Mouse (Mus musculus): ENCODE measurements at regions not wholly inside any gene's neighbourhood (a gene's known extent, or its start where the extent isn't known, plus 50 kb on each side); places are given as distances from the start of the nearest gene placed in this dataset.
A peak's percentile ranks its signal among the peaks of the same experiment; 100 is the strongest.
"Not testable (repeated sequence)": the region's sequence is repeated elsewhere in the genome, so short reads cannot be mapped to it uniquely, and the experiment has no call there.

DNA sequence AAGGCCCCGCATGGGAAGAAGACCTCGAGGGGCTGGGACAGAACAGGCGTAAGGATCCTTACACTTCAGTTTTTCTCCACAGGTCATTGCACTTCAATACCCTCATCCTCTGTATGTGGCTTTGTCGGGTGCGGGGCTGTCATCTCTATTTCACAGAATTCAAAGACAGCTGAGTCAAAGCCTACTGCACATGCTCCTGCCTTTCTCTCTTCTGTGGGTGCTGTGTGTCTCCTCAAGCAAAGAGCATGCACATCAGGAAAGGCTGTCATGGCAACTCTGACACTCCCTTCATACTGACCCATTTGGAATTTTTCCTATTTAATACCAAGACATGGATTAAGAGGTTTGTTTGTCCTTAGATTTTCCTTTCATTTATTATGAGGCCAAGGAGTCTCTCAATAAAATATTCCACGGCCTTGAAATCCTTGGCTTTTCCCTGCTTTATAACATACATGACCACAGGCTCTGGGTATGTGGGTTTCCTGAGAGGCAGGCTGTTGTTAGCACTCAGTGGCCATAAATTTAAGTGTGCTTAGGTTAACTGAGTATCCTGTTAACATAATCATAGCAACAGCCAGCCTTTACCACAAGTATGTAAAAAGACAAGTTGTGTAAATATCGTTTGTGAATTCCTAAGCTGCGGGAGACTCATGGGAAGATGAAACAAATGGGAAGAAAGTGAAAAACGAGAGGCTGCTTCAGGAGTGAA, 574.5 kb downstream of the Dcdc2c start:
- DNase-seq (ENCODE audit: low read depth, low spot score), result no peak

GRCm38 (mm10) chr12:27962908-27963307, 589.3 kb downstream of the Dcdc2c start:
- no peak for DNase-seq (ENCODE audit: low read depth, low spot score)

DNA sequence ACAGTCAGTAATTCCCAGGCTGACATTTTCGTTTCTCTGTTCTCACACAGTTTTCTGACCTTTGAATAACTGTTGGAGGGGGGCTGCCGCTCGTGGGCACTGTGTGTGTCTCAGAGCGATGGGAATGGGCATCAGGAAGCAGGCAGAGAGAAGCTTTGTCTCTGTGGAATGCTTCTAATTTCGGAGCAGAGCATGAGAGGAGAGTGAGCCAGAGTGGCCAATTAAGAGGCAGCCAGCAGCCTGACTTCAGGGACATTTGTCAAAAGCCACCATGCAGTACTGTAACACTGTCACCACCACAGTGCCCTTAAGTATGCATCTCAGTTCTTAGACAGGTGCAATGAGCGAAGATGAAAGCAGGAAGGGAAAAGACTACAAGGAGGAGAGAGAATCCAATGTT, 592.1 kb downstream of the Dcdc2c start:
- no peak for DNase-seq (ENCODE audit: low read depth, low spot score)

DNA sequence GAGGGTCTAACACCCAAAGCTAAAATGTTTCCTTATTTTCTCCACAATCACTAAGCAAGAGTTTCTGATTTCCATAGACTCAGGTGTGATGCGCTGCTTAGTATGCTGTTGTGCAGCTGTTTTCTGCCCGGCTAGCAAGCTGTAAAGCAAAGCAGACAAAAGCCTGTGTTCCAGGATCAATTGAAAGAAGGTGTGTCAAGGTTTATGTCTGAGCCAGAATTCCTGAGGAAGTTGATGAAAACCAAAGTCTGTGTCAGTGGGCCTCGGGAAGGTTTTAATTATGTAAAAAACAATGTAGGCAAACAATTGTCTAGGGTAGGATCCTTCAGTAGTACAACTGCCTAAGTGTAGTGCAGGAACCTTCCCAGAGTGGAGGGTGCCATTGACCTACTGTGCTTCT, 604.6 kb downstream of the Dcdc2c start:
- DNase-seq (ENCODE audit: low read depth, low spot score), result no peak

DNA sequence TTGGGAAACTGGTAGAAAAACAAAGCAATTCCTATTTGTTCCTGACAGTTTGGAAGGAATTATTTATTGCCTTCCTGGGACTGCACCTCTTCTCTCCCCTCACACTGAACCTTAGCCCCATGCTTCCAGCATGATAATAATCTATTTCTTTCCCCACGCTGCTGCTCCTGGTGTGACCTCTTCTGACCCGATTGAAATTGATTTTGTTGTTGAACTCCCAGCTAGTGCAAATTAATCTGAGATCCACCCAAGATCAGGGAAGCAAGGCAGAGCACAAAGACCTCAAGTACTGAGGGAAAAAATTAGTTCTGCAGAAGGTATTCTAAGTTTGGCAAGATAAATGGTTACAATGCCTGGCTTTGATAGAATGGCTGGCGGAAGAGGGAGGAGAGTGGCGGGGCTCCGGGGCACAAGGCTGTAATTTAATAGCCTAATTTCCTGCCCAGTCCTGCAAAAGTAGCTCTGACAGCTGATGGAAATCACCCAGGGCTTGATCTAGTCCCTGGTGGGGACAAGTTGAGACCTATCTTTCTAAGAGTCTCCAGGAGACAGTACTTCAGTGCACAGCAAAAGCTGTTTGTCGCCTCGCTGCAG, 604.6 kb upstream of the Sox11 start:
- DNase-seq (ENCODE audit: low read depth, low spot score), result no peak

- DNase-seq (ENCODE audit: low read depth, low spot score), result no peak
Observed at GRCm38 (mm10) chr12:27945411-27945810, 603.0 kb upstream of the Sox11 start.

DNA sequence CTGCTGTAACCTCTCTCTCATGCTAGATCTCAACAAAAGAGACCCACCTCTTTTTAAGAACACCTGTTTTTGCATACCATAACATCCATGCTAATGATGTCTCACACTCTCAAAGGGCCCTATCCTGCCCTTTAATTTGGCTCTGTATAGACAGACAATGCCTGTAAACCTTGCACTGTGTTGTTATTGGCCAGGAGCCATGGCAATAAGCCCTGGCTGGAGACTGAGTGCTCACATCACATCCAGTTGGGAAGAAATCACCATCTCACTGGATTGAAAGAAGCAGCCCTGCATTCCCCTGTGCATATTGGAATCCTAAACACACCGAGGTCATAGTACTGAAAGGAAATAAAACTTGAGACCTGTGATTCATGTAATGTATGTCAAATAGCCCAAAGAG, 598.7 kb upstream of the Sox11 start:
- DNase-seq (ENCODE audit: low read depth, low spot score), result no peak

DNA sequence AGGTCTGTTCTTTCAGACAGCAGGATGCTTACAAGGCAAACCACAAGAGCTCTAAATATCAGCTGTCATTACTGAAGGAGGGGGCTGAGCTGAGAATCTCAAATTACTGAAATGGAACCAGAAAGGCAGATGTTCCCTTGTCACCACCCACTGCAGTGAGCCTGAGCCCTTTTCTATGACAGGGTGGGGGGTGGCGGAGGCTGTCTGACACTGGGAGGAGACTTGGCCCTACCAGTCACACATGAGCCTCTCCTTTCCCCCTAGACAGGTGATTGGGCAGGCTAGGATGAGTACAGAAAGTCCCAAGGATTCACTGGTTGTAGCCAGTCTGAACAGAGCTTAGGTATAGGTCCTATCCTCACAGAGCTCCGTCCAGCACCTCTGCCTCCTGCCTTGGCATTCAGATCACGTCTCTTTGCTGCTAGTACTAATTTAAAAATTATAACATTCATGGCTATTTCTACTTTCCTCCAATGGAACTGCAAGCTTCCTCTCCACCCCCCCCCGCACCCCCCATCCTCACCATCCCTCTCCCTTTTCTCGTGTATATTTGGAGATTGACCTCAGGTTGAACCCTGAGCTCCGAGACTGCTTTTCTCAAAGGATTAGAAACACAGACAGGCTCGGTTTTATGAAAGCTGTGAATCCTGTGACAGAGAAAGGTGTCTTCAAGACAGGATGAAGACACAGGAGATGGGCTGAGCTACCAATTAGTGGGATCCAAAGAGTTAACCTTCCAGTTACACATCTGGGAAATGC, 590.2 kb upstream of the Sox11 start:
- no peak for DNase-seq (ENCODE audit: low read depth, low spot score)

- DNase-seq (ENCODE audit: low read depth, low spot score), result no peak
Observed at GRCm38 (mm10) chr12:27928366-27928963, 586.1 kb upstream of the Sox11 start.

GRCm38 (mm10) chr12:27926730-27927129, 584.4 kb upstream of the Sox11 start:
- DNase-seq (ENCODE audit: low read depth, low spot score), result no peak

GRCm38 (mm10) chr12:27920607-27921006, 578.2 kb upstream of the Sox11 start:
- no peak for DNase-seq (ENCODE audit: low read depth, low spot score)

DNA sequence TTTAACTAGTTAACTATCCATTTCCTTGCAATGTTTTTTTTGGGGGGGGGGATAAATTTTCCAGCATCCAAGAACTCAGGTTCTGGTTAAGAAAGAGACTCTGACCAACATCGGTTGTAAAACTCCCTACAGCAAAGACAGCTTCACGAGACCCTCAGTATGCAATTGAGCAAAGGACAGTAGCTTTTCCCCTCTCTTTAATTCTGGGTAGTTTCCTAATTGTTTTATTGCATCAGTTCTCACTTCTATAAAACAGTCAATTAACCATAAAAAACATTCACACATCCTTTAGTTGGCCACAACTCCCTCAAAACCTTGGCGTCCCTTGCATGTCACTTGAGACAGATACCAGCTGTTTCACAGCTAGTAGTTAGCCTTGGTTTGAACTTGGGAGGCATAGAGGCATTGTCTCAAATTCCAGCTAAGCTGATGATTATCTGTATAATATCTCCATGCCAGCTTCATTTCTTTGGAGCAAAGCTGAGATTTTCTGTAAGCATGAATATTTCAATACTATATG, 574.1 kb upstream of the Sox11 start:
- DNase-seq (ENCODE audit: low read depth, low spot score), result no peak

GRCm38 (mm10) chr12:27909417-27910100, 567.2 kb upstream of the Sox11 start:
- DNase-seq (ENCODE audit: low read depth, low spot score), result no peak

DNA sequence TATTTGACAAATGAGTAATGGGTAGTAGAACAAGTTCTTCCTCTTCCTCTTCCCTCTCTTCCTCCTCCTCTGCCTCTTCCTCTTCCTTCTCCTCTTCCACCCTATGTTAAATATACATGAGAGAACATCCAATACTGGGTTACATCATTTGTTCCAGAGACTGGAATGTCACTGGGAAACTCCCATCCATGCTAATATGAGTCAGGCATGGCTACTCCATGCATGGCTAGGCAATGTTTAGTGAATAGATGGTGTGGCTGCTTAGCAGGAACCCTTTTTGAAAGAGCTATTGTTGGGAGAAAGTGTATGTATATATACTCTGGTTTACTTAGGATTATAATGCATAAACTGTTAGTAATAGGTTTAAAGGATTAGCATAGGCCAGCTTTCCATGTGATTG, 554.3 kb upstream of the Sox11 start:
- not testable (repeated sequence) for DNase-seq (ENCODE audit: low read depth, low spot score)

DNA sequence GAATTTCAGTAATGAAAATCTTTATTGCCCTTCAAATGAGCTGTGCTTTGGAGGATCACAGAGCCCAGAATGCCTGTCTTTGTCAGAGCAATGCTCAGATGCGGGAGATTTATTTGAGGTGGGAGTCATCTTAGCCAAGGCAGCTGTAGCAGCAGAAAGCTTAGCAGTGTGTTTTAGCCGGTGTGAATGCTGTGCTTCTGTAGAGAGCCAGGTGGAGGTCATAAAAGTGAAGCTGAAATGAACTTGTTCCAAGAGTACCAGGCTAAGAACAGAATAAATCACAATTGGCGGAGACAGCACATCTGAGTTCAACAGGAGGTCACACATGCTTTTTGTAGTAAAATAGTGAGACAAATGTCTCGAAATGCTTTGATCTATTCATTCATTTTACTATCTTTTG, 539.3 kb upstream of the Sox11 start:
- no peak for DNase-seq (ENCODE audit: low read depth, low spot score)

DNA sequence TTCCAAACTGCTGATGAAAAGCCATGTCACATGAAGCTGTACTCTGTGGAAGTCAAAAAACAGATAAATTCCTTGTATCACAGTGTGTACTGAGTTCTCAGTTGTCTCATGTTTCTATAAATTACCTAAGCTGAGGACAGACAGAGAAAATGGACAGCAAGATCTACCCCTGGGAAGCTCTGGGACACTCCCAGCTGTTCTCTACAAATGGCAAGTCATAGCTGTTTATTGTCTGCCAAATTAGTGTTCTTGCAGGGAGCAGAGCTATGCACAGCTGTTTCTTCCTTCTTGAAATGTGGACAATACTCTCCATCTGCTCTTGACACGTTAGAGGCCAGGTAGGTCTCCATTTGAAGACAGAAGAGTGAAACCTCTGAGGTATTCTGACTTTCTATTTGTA, 524.0 kb upstream of the Sox11 start:
- no peak for DNase-seq (ENCODE audit: low read depth, low spot score)

GRCm38 (mm10) chr12:27849537-27849936, 507.2 kb upstream of the Sox11 start:
- peak; percentile 7 for DNase-seq (ENCODE audit: low read depth, low spot score)

GRCm38 (mm10) chr12:27849099-27849498, 506.7 kb upstream of the Sox11 start:
- no peak for DNase-seq (ENCODE audit: low read depth, low spot score)

- DNase-seq (ENCODE audit: low read depth, low spot score), result no peak
Observed at GRCm38 (mm10) chr12:27848141-27848540, 505.8 kb upstream of the Sox11 start.

DNA sequence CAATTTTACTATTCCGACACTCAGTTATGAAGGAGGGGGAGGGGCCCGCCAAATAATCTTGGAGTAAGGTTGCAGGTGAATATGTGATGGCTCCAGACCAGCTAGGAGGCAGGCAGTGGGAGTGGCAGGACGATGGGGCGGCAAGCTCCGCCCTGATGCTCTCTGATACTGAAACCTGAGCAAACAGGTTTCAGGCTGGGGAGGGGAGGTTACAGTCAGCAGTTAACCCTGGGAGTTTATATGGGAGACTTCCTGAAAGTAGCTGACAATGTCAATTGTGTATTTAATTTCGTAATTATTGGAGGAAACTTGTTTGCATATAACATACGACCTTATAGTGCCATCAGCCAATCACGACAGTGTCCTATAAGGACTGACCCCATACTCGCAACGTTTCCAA, 505.0 kb upstream of the Sox11 start:
- DNase-seq (ENCODE audit: low read depth, low spot score), result no peak

- DNase-seq (ENCODE audit: low read depth, low spot score), result no peak
Observed at GRCm38 (mm10) chr12:27844958-27845357, 502.6 kb upstream of the Sox11 start.

DNA sequence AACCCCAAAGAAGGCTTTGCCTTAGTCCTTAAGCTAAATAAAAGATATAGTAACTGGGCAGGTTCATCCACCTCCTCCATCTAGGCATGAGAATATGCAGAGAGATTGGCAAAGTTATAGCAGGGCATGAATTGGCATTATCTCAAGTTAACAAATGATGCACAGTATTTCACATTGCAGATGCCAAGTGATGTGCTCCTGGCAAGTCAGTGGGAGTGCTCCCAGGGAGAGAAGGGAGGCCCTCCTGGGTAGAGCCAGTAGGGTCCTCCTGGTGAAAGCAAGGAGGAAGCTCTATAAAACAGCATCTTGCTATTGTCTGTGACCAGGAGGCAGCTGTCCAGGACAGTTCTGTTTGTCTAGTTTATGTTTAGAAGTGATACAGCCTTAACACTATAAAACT, 496.6 kb upstream of the Sox11 start:
- DNase-seq (ENCODE audit: low read depth, low spot score), result no peak
